Mouse (Mus musculus) MEL (cell line): ENCODE data around the gene Dock9.

Experiments
- BHLHE40 ChIP-seq: IDR thresholded peaks from 2 replicates; pipeline ENCODE4 v1.6.1; 2012; ENCODE audit warnings: low read depth, mild to moderate bottlenecking, inconsistent platforms, low read length, improper control_type of control experiment, borderline replicate concordance
- CTCF ChIP-seq, 3 experiments: IDR thresholded peaks in 2 of 3; conservative IDR thresholded peaks in 1 of 3; 2 replicates each; pipeline ENCODE4 v1.5.1; 2011 to 2012; ENCODE audit warnings: low read length in 3 of 3, low read depth in 2 of 3, mild to moderate bottlenecking in 2 of 3, improper control_type of control experiment in 1 of 3, inconsistent platforms in 1 of 3, mixed read lengths in 1 of 3, moderate library complexity in 1 of 3; ENCODE audit not compliant: control insufficient read depth in 1 of 3, insufficient read depth in 1 of 3, poor library complexity in 1 of 3, severe bottlenecking in 1 of 3
- EP300 ChIP-seq, 2 experiments: IDR thresholded peaks; 2 replicates each; pipeline ENCODE4 v1.6.1; 2011; ENCODE audit warnings: improper control_type of control experiment in 2 of 2, low read length in 2 of 2, low read depth in 1 of 2, mild to moderate bottlenecking in 1 of 2
- ETS1 ChIP-seq: IDR thresholded peaks from 2 replicates; pipeline ENCODE4 v1.6.1; 2012; ENCODE audit warnings: low read depth, mild to moderate bottlenecking, inconsistent platforms, low read length, improper control_type of control experiment, moderate library complexity
- GATA1 ChIP-seq: IDR thresholded peaks from 2 replicates; pipeline ENCODE4 v1.6.1; 2011; ENCODE audit warnings: low read depth, low read length, improper control_type of control experiment
- HCFC1 ChIP-seq: IDR thresholded peaks from 2 replicates; pipeline ENCODE4 v1.6.1; 2012; ENCODE audit warnings: low read depth, mild to moderate bottlenecking, inconsistent platforms, low read length, improper control_type of control experiment, moderate library complexity
- MAFK ChIP-seq: IDR thresholded peaks from 2 replicates; pipeline ENCODE4 v1.6.1; 2011; ENCODE audit warnings: low read depth, mild to moderate bottlenecking, low read length, improper control_type of control experiment, borderline replicate concordance
- POLR2A ChIP-seq, 2 experiments: IDR thresholded peaks; 2 replicates each; pipeline ENCODE4 v1.6.1; 2011 to 2012; ENCODE audit warnings: low read length in 2 of 2, mild to moderate bottlenecking in 2 of 2, control low read depth in 1 of 2, improper control_type of control experiment in 1 of 2, low read depth in 1 of 2, moderate library complexity in 1 of 2; ENCODE audit not compliant: control insufficient read depth in 1 of 2, insufficient read depth in 1 of 2, poor library complexity in 1 of 2

- TF ChIP-seq HCFC1: no peak
- TF ChIP-seq CTCF (IDR thresholded peaks at IDR 0.05 in 2 of 3, conservative IDR thresholded peaks at IDR 0.05 in 1 of 3; ENCODE audit: control insufficient read depth in 1 of 3, insufficient read depth in 1 of 3, low read depth in 2 of 3, low read length in 3 of 3, poor library complexity in 1 of 3, severe bottlenecking in 1 of 3): peak; percentile 64 to 83 (median 80)
- no peak for TF ChIP-seq MAFK
- no peak for TF ChIP-seq BHLHE40
- no peak for TF ChIP-seq EP300 (IDR thresholded peaks at IDR 0.05; ENCODE audit: low read depth in 1 of 2, low read length in 2 of 2)
- no peak for TF ChIP-seq POLR2A (IDR thresholded peaks at IDR 0.05; ENCODE audit: control insufficient read depth in 1 of 2, insufficient read depth in 1 of 2, low read depth in 1 of 2, low read length in 2 of 2, poor library complexity in 1 of 2)
- no peak for TF ChIP-seq GATA1
- TF ChIP-seq ETS1: no peak
These were observed 62.0 kb downstream of the Dock9 start for GRCm38 (mm10) chr14:121735678-121736077.
